Mouse (Mus musculus): ENCODE measurements at regions not wholly inside any gene's neighbourhood (a gene's known extent, or its start where the extent isn't known, plus 50 kb on each side); places are given as distances from the start of the nearest gene placed in this dataset.

GRCm38 (mm10) chr9:113340838-113341237 is 367.2 kb downstream of the Pdcd6ip start:
- TF ChIP-seq EP300 (IDR thresholded peaks at IDR 0.05; ENCODE audit: low read depth) (no peak), CTCF (IDR thresholded peaks at IDR 0.05; ENCODE audit: low read depth) (no peak)

All from liver, postnatal 0 days (tissue).